Mouse (Mus musculus) kidney, adult 2 months (tissue): ENCODE results near the gene Ilf2. TPM values are rescaled to one million over a fixed set of nuclear protein-coding genes. Genes with fewer than 3 reads are reported as not detected.

Source experiments
- DNase-seq: peaks from one replicate; pipeline ENCODE4 v3.0.0; 2021
- H3K27ac ChIP-seq: fragments of 200-500 bp; 2 replicates; pipeline ENCODE4 v1.5.1; 2012; ENCODE audit warnings: low read depth, low read length, control low read depth, inconsistent platforms; ENCODE audit not compliant: insufficient read depth
- H3K27me3 ChIP-seq: fragments of 200-500 bp; replicated peaks from 2 replicates; pipeline ENCODE4 v1.6.1; 2012; ENCODE audit warnings: mild to moderate bottlenecking, moderate library complexity, low read length, inconsistent platforms; ENCODE audit not compliant: control insufficient read depth, insufficient read depth
- H3K36me3 ChIP-seq: fragments of 200-500 bp; 2 replicates; pipeline ENCODE4 v1.6.1; 2012; ENCODE audit warnings: mild to moderate bottlenecking, moderate library complexity, low read length, inconsistent platforms; ENCODE audit not compliant: control insufficient read depth, insufficient read depth
- H3K4me1 ChIP-seq: fragments of 200-500 bp; 2 replicates; pipeline ENCODE4 v1.6.1; 2011; ENCODE audit warnings: low read length; ENCODE audit not compliant: control insufficient read depth, insufficient read depth
- H3K4me3 ChIP-seq: fragments of 200-500 bp; 2 replicates; pipeline ENCODE4 v1.5.1; 2011; ENCODE audit warnings: mild to moderate bottlenecking, low read depth, low read length, control low read depth; ENCODE audit not compliant: insufficient read depth
- CTCF ChIP-seq: fragments of 200-500 bp; conservative IDR thresholded peaks from 2 replicates; pipeline ENCODE4 v1.5.1; 2011; ENCODE audit warnings: low read depth, mild to moderate bottlenecking, control low read depth, low read length, moderate library complexity, mixed read lengths; ENCODE audit not compliant: insufficient read depth, insufficient read length
- POLR2A ChIP-seq: fragments of 200-500 bp; IDR thresholded peaks from one replicate; pipeline ENCODE4 v1.6.1; 2011; ENCODE audit warnings: low read depth, low read length, control low read depth
- WGBS: fragments of 180-500 bp; shearing (Covaris S2); methylation state at CpG from one replicate; pipeline ENCODE4 v1.1.7; 2018; 5-methylcytosine and 5-hydroxymethylcytosine counted together
- polyA plus RNA-seq: library from polyadenylated mRNA; depleted of rRNA; stranded (reverse); fragments of >200 nt; gene quantifications from 2 replicates; pipeline ENCODE4 v1.2.3, GENCODE M21; 2012

Gene Ilf2
- polyA plus RNA-seq, 1 experiment = 22.8 TPM

GRCm38 (mm10) chr3:90525421-90525820, 49.5 kb downstream of the Ilf2 start:
- TF ChIP-seq CTCF (peak; percentile 82), POLR2A (no peak)
- 64% methylated on average over 4 of the region's 4 CpGs for WGBS
- peak; percentile 81 for DNase-seq
- Histone ChIP-seq H3K36me3 (no peaks in the 10 kb centered on the region; the same call in 1 of the 2 replicates), H3K27ac (no peak overlapping the region), H3K4me1 (no peaks in the 10 kb centered on the region), H3K27me3 (no peaks in the 10 kb centered on the region), H3K4me3 (no peak overlapping the region)

- TF ChIP-seq CTCF (no peak), POLR2A (no peak)
- H3K27ac ChIP-seq = no peak overlapping the region
- no peaks in the 10 kb centered on the region for H3K27me3 ChIP-seq
- H3K4me1 ChIP-seq = no peaks in the 10 kb centered on the region
- WGBS = 59% methylated on average over 2 of the region's 2 CpGs
- H3K36me3 ChIP-seq = no peaks in the 10 kb centered on the region; the same call in 1 of the 2 replicates
- DNase-seq = no peak
- no peak overlapping the region for H3K4me3 ChIP-seq
Observed at GRCm38 (mm10) chr3:90526076-90526475, 50.1 kb downstream of the Ilf2 start.

GRCm38 (mm10) chr3:90526580-90526979, 50.7 kb downstream of the Ilf2 start, which contains the start of gene S100a14:
S100a14 (plus strand) TSS chr3:90526856.
- Histone ChIP-seq H3K36me3 (no peaks in the 10 kb centered on the region; the same call in 1 of the 2 replicates), H3K4me1 (no peaks in the 10 kb centered on the region), H3K4me3 (no peak within 1 kb of the TSS), H3K27ac (no peak within 1 kb of the TSS), H3K27me3 (no peaks in the 10 kb centered on the region)
- DNase-seq = no peak
- TF ChIP-seq CTCF = no peak
- no peak for TF ChIP-seq POLR2A
- 62% methylated on average over 5 of the region's 5 CpGs for WGBS

DNA sequence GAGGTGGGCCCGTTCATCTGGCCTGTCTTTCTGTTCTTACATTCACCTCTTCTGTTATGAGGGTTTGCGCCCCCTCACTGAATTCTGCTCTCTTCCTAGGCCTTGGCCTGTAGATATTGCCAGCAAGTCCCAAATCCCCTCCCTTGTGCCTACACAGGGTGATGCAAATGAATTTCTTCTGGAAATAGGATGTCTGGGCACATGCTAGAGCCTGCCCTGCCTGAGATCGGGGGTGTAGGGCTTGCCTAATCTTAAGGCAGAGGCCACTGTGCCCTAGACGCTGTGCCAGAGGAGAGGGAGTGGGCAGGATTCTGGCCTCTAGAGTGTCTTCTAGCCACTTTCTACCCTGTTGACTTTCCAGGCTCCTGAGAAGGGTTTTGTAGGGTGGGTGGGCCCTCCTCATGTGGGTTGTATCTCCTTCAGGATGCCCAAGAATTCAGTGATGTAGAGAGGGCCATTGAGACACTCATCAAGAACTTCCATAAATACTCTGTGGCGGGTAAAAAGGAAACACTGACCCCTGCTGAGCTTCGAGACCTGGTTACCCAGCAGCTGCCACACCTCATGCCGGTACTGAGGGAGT, 51.5 kb downstream of the Ilf2 start:
- WGBS = 89% methylated on average over 7 of the region's 7 CpGs
- Histone ChIP-seq H3K27me3 (no peaks in the 10 kb centered on the region), H3K4me1 (no peaks in the 10 kb centered on the region), H3K4me3 (no peak overlapping the region), H3K36me3 (no peaks in the 10 kb centered on the region; the same call in 1 of the 2 replicates), H3K27ac (no peak overlapping the region)
- no peak for DNase-seq
- TF ChIP-seq POLR2A (no peak), CTCF (no peak)

DNA sequence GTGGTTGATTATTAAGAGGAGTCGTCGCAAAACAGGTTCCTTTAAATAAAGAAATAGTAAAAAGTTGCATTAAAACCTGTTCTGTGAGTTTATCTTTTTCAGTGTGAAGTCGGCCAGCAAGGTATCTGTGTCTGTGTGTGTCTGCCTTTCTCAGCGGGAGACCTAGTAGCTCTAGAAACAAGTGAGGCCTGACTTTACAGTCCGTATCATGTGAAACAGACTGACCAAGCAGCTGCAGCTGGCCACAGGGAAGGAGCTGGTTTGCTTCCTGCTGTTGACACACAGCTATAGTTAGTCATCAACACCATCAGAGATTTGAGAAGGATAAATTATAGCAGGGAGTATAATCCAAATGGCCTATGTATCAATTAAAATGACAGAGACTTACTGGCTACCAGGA, 55.8 kb downstream of the Ilf2 start:
- Histone ChIP-seq H3K36me3 (no peaks in the 10 kb centered on the region), H3K4me1 (peaks cover 2% of the 10 kb centered on the region; the same call in 1 of the 2 replicates), H3K4me3 (no peak overlapping the region), H3K27me3 (no peaks in the 10 kb centered on the region), H3K27ac (no peak overlapping the region)
- TF ChIP-seq POLR2A (no peak), CTCF (no peak)
- DNase-seq = no peak
- WGBS = 61% methylated on average over 5 of the region's 5 CpGs

- Histone ChIP-seq H3K4me3 (no peak overlapping the region), H3K4me1 (peaks cover 5% of the 10 kb centered on the region), H3K27ac (no peak overlapping the region), H3K27me3 (no peaks in the 10 kb centered on the region), H3K36me3 (no peaks in the 10 kb centered on the region)
- TF ChIP-seq CTCF = no peak
- no peak for DNase-seq
- WGBS = 69% methylated on average over 1 of the region's 1 CpGs
Observed at GRCm38 (mm10) chr3:90535446-90535845, 59.5 kb downstream of the Ilf2 start.

- Histone ChIP-seq H3K4me3 (peak within 1 kb of the TSS; percentile 73), H3K36me3 (no peaks in the 10 kb centered on the region), H3K27me3 (no peaks in the 10 kb centered on the region), H3K27ac (peak within 1 kb of the TSS; percentile 96), H3K4me1 (peaks cover 8% of the 10 kb centered on the region)
- 18% methylated on average over 10 of the region's 10 CpGs for WGBS
- peak; percentile 93 for DNase-seq
- TF ChIP-seq CTCF = no peak
- peak; percentile 79 for TF ChIP-seq POLR2A
Observed at GRCm38 (mm10) chr3:90537141-90537904, 61.4 kb downstream of the Ilf2 start, which contains the start of gene S100a16. S100a16 (plus strand) TSS chr3:90537254.
